Mouse (Mus musculus) limb, embryonic 13.5 days (tissue): ENCODE results near the gene Rps2. TPM values are rescaled to one million over a fixed set of nuclear protein-coding genes. Genes with fewer than 3 reads are reported as not detected.
"Not testable (repeated sequence)": the region's sequence is repeated elsewhere in the genome, so short reads cannot be mapped to it uniquely, and the experiment has no call there.

Source experiments
- ATAC-seq: fragments of 200-750 bp; cut with Nextera tagmentation; 2 replicates; pipeline ENCODE4 v1.8.0; 2017; ENCODE audit warnings: low read depth, moderate number of reproducible peaks, moderate TSS enrichment; ENCODE audit not compliant: low FRiP score
- H3K27ac ChIP-seq: fragments of 300-500 bp; sonication (generic); 2 replicates; pipeline ENCODE4 v1.5.1; 2015; ENCODE audit warnings: inconsistent platforms, mild to moderate bottlenecking, moderate library complexity
- H3K27me3 ChIP-seq: fragments of 300-500 bp; sonication (generic); 2 replicates; pipeline ENCODE4 v1.6.1; 2015; ENCODE audit warnings: mild to moderate bottlenecking, inconsistent platforms
- H3K36me3 ChIP-seq: fragments of 300-500 bp; sonication (generic); 2 replicates; pipeline ENCODE4 v1.6.1; 2015; ENCODE audit warnings: inconsistent platforms, mild to moderate bottlenecking, moderate library complexity
- H3K4me1 ChIP-seq: fragments of 300-500 bp; sonication (generic); 2 replicates; pipeline ENCODE4 v1.6.1; 2015; ENCODE audit warnings: inconsistent platforms
- H3K4me2 ChIP-seq: fragments of 300-500 bp; sonication (generic); replicated peaks from 2 replicates; pipeline ENCODE4 v1.6.1; 2015; ENCODE audit warnings: inconsistent platforms, mild to moderate bottlenecking, moderate library complexity
- H3K4me3 ChIP-seq: fragments of 300-500 bp; sonication (generic); 2 replicates; pipeline ENCODE4 v1.5.1; 2015; ENCODE audit warnings: moderate library complexity, mild to moderate bottlenecking, inconsistent platforms
- H3K9ac ChIP-seq: fragments of 300-500 bp; sonication (generic); 2 replicates; pipeline ENCODE4 v1.6.1; 2015; ENCODE audit warnings: mild to moderate bottlenecking, inconsistent platforms
- H3K9me3 ChIP-seq: fragments of 300-500 bp; sonication (generic); 2 replicates; pipeline ENCODE4 v1.6.1; 2016; ENCODE audit warnings: inconsistent platforms
- WGBS: fragments of 180-500 bp; shearing (Covaris S2); methylation state at CpG from one replicate; pipeline ENCODE4 v1.1.7; 2015; 5-methylcytosine and 5-hydroxymethylcytosine counted together
- polyA plus RNA-seq: library from polyadenylated mRNA; unstranded; fragments of >200 nt; fragmentation: Nextera tagmentation; extraction: Ambion mirVana; gene quantifications from 2 replicates; pipeline ENCODE4 v1.2.1, GENCODE M21; 2015

The Rps2 gene
- polyA plus RNA-seq, 1 experiment from 2014 or later: 1,267 TPM

- Histone ChIP-seq H3K4me1 (peaks cover 14% of the 10 kb centered on the region), H3K36me3 (peaks cover 29% of the 10 kb centered on the region), H3K4me3 (peak overlapping the region; percentile 85), H3K4me2 (peak overlapping the region; percentile 84), H3K9me3 (no peaks in the 10 kb centered on the region), H3K9ac (peak overlapping the region; percentile 81), H3K27me3 (no peaks in the 10 kb centered on the region), H3K27ac (peak overlapping the region; percentile 67)
- peak; percentile 14; the same call in 1 of the 2 replicates for ATAC-seq
- 6% methylated on average over 24 of the region's 24 CpGs for WGBS
Observed at GRCm38 (mm10) chr17:24707801-24708425, 10.0 kb upstream of the Rps2 start.

- no peaks in the 10 kb centered on the region for H3K9me3 ChIP-seq
- peak overlapping the region; percentile 84; the same call in 1 of the 2 replicates for H3K4me2 ChIP-seq
- ATAC-seq: no peak
- no peak overlapping the region for H3K9ac ChIP-seq
- H3K4me1 ChIP-seq: peaks cover 14% of the 10 kb centered on the region
- H3K27ac ChIP-seq: no peak overlapping the region
- 35% methylated on average over 2 of the region's 2 CpGs for WGBS
- peaks cover 23% of the 10 kb centered on the region for H3K36me3 ChIP-seq
- no peaks in the 10 kb centered on the region for H3K27me3 ChIP-seq
- 0 out of 2 replicates have a peak overlapping the region, but pooled peaks have one; percentile 85 for H3K4me3 ChIP-seq
Observed at GRCm38 (mm10) chr17:24708646-24709045, 9.3 kb upstream of the Rps2 start.

- Histone ChIP-seq H3K4me1 (peaks cover 6% of the 10 kb centered on the region), H3K36me3 (peaks cover 28% of the 10 kb centered on the region), H3K4me3 (no peak overlapping the region), H3K9me3 (no peaks in the 10 kb centered on the region), H3K9ac (no peak overlapping the region), H3K27ac (no peak overlapping the region), H3K27me3 (no peaks in the 10 kb centered on the region), H3K4me2 (no peak overlapping the region)
- WGBS: 67% methylated on average over 6 of the region's 6 CpGs
- no peak for ATAC-seq
Observed at GRCm38 (mm10) chr17:24715556-24715955, 2.4 kb upstream of the Rps2 start.

GRCm38 (mm10) chr17:24716166-24716682, 1.7 kb upstream of the Rps2 start:
- peaks cover 32% of the 10 kb centered on the region for H3K36me3 ChIP-seq
- peaks cover 8% of the 10 kb centered on the region for H3K4me1 ChIP-seq
- H3K27ac ChIP-seq: no peak overlapping the region
- H3K4me3 ChIP-seq: no peak overlapping the region
- no peak overlapping the region for H3K9ac ChIP-seq
- WGBS: 97% methylated on average over 15 of the region's 15 CpGs
- no peak for ATAC-seq
- no peaks in the 10 kb centered on the region for H3K27me3 ChIP-seq
- no peaks in the 10 kb centered on the region for H3K9me3 ChIP-seq
- H3K4me2 ChIP-seq: no peak overlapping the region

GRCm38 (mm10) chr17:24718938-24719337, 1.0 kb downstream of the Rps2 start:
- not testable (repeated sequence) for H3K27me3 ChIP-seq, H3K27ac ChIP-seq, ATAC-seq, H3K9me3 ChIP-seq
- Histone ChIP-seq H3K9ac (peak overlapping the region; percentile 92), H3K4me1 (peaks cover 32% of the 10 kb centered on the region), H3K36me3 (peaks cover 47% of the 10 kb centered on the region), H3K4me3 (peak overlapping the region; percentile 84), H3K4me2 (peak overlapping the region; percentile 91)
- 63% methylated on average over 5 of the region's 5 CpGs for WGBS

- Histone ChIP-seq H3K4me1 (peaks cover 34% of the 10 kb centered on the region), H3K36me3 (peaks cover 47% of the 10 kb centered on the region), H3K9me3 (no peaks in the 10 kb centered on the region), H3K9ac (peak overlapping the region; percentile 93), H3K27me3 (no peaks in the 10 kb centered on the region), H3K4me2 (peak overlapping the region; percentile 91), H3K27ac (peak overlapping the region; percentile 87), H3K4me3 (peak overlapping the region; percentile 84)
- under 1% methylated on average over 60 of the region's 61 CpGs for WGBS
- ATAC-seq: peak; percentile 98
Observed at GRCm38 (mm10) chr17:24719494-24720222, 1.7 kb downstream of the Rps2 start.

GRCm38 (mm10) chr17:24720616-24721015, 2.7 kb downstream of the Rps2 start:
- Histone ChIP-seq H3K36me3 (peaks cover 47% of the 10 kb centered on the region), H3K4me3 (peak overlapping the region; percentile 84), H3K4me1 (peaks cover 34% of the 10 kb centered on the region), H3K9ac (peak overlapping the region; percentile 93), H3K4me2 (peak overlapping the region; percentile 91)
- not testable (repeated sequence) for H3K27ac ChIP-seq, H3K9me3 ChIP-seq, ATAC-seq, H3K27me3 ChIP-seq
- WGBS: 1% methylated on average over 11 of the region's 11 CpGs

- peaks cover 42% of the 10 kb centered on the region for H3K36me3 ChIP-seq
- H3K9me3 ChIP-seq, H3K27ac ChIP-seq, H3K27me3 ChIP-seq, ATAC-seq: not testable (repeated sequence)
- peak overlapping the region; percentile 91 for H3K4me2 ChIP-seq
- peak overlapping the region; percentile 84 for H3K4me3 ChIP-seq
- WGBS: 59% methylated on average over 7 of the region's 7 CpGs
- H3K9ac ChIP-seq: peak overlapping the region; percentile 65
- H3K4me1 ChIP-seq: peaks cover 34% of the 10 kb centered on the region
Observed at GRCm38 (mm10) chr17:24721383-24721955, 3.6 kb downstream of the Rps2 start.

GRCm38 (mm10) chr17:24722220-24722924, 4.5 kb downstream of the Rps2 start:
- Histone ChIP-seq H3K27me3 (no peaks in the 10 kb centered on the region), H3K27ac (no peak overlapping the region), H3K4me1 (peaks cover 34% of the 10 kb centered on the region), H3K4me3 (peak overlapping the region; percentile 84), H3K36me3 (peaks cover 33% of the 10 kb centered on the region), H3K4me2 (peak overlapping the region; percentile 91), H3K9me3 (no peaks in the 10 kb centered on the region), H3K9ac (peak overlapping the region; percentile 78)
- 31% methylated on average over 13 of the region's 13 CpGs for WGBS
- ATAC-seq: no peak

- peak overlapping the region; percentile 83 for H3K4me3 ChIP-seq
- no peaks in the 10 kb centered on the region for H3K9me3 ChIP-seq
- peaks cover 34% of the 10 kb centered on the region for H3K4me1 ChIP-seq
- WGBS: 1% methylated on average over 12 of the region's 12 CpGs
- peak overlapping the region; percentile 91 for H3K4me2 ChIP-seq
- peak overlapping the region; percentile 78 for H3K9ac ChIP-seq
- peak overlapping the region; percentile 79; the same call in 1 of the 2 replicates for H3K27ac ChIP-seq
- ATAC-seq: no peak
- no peaks in the 10 kb centered on the region for H3K27me3 ChIP-seq
- peaks cover 24% of the 10 kb centered on the region for H3K36me3 ChIP-seq
Observed at GRCm38 (mm10) chr17:24723122-24723880, 5.4 kb downstream of the Rps2 start.

GRCm38 (mm10) chr17:24723881-24724180, 5.9 kb downstream of the Rps2 start:
- peak overlapping the region; percentile 79; the same call in 1 of the 2 replicates for H3K27ac ChIP-seq
- H3K9ac ChIP-seq: peak overlapping the region; percentile 78
- peak overlapping the region; percentile 91 for H3K4me2 ChIP-seq
- no peaks in the 10 kb centered on the region for H3K9me3 ChIP-seq
- WGBS: under 1% methylated on average over 15 of the region's 15 CpGs
- H3K36me3 ChIP-seq: peaks cover 19% of the 10 kb centered on the region
- ATAC-seq: peak; percentile 1; the same call in 1 of the 2 replicates
- H3K4me1 ChIP-seq: peaks cover 31% of the 10 kb centered on the region
- H3K27me3 ChIP-seq: no peaks in the 10 kb centered on the region
- H3K4me3 ChIP-seq: peak overlapping the region; percentile 83
